Mouse (Mus musculus) liver (tissue): Measurements from ENCODE around the gene Gm34302.
"Not testable (repeated sequence)": the region's sequence is repeated elsewhere in the genome, so short reads cannot be mapped to it uniquely, and the experiment has no call there.

Source experiments
- DNase-seq: peaks from one replicate; pipeline ENCODE4 v3.0.0-alpha.2; 2020; ENCODE audit warnings: mixed read lengths

The Gm34302 gene

DNA sequence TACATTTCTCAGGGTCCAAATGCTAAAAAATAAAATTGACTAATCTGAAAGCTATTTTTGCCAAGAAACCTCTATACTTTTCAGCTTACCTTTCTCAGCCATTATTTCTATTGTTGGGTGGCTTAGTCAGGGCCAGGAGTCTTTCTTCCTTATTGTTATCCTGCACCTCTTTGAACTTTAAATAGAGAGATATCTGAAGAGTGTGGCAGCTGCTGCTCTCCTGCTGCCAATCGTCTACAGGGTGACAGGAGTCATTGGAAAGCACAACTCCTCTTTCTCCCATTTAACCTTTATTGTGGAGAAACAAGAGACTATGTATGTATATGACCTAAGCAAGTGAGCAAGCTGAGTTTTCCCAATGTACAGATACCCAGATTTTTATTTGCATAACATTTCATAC is at the start of gene Gm34302:
Gene Gm34302 (minus strand): TSS at position 154 of the 400 bp plus-strand sequence.
- DNase-seq = no peak

DNA sequence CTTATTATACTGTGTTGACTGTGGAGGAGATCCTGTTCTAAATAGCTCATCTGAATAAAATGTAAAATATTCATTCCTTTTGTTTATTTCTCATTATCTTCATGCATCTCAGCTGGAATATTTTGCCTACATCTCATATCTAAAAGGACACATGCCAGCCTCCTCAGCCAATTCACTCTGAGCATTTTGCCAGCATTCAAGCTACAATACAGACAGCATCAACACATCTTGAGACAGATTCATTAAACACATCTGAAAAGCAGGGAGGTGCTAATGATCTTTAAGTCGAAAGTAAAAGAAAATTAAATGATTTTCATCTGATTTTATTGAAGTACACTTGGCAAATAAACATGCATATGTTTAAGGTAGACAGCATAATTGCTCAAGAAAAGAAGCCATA is 48.2 kb upstream of the Gm34302 start:
- DNase-seq = no peak

DNA sequence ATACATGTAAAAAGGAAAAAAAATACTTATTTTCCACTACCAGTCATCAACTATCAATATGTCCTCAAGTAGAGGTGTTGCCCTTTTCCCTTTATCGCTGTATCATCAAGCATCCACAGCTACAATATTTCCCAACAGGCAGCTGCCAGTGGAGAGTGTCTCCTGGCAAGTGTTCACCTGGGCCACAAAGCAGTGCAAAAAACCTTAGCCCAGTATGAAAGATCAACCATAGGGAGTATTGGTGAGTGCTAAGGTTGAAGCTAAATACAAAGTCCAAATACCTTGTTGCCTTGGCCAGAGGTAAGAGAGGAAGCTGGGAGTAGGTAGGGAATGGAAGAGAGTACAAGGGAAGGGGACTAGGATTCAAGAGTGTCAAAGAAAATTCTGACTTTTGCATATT is 34.0 kb upstream of the Gm34302 start:
- DNase-seq = no peak

DNA sequence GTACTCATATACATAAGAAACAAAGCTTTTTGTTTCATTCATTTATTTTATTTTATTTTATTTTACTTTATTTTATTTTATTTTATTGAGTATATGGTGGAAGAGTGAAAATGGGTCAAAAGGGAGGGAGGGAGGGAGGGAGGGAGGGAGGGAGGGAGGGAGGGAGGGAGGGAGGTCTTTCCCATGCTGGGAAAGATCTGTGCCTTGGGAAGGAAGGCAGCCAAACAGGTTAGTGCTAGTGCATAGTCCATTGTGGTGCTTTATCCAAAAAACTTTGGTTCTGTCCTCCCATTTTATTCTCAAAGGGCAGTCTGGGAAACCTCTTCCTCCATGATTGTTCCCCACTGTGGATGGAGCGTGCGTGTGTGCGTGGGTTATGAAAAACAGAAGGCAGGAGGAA is 32.6 kb upstream of the Gm34302 start:
- not testable (repeated sequence) for DNase-seq

DNA sequence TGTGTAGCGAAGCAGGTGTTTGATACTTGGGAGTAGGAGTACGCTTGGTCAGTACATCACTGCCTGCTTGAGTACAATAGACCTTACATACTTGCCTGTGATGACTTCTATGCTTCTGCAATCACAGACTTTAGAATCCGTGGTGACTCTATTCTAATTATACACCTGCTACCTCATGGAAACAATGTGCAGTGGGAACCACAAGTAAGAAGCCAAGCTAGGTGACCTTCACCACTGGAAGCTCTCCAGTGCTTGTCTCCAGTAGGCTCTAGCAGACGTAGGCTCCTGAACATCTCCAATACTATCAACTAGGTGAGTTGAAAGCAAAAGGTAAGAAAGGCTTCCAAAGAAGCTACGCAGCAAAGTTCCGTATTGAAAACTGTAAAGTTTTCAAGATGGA is 27.6 kb upstream of the Gm34302 start:
- DNase-seq = no peak

DNA sequence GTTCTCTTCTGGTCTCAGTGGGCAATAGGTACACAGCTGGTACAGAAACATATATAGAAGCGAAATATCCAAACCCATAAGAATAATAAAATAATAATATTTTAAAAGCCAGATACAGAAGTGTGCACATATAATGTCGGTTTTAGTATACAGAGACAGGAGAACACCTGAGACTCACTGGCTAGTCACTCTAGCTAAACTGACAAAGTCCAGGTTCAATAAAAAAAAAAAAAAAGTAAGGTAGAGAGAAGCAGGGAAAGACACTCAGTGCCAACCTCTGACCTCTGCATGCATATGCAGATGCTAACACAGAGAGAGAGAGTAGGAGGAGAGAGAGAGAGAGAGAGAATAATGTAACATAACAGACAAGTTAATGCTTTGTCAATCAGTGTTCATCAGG is 25.8 kb upstream of the Gm34302 start:
- DNase-seq = no peak

DNA sequence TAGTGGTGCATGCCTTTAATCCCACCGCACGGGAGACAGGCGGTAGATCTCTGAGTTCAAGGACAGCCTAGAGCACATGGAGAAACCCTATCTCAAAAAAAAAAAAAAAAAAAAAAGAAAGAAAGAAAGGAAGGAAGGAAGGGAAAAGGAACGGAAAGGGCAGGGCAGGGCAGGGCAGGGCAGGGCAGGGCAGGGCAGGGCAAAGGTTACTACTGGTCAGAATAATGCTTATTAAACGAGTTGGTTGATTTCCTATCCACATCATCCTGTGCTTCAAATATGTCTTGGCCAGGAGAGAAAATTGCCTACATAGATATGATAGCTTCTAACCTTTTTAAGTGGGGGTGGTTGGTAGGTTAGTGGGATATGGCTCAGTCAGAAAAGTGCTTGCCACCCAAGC is 25.2 kb upstream of the Gm34302 start:
- no peak for DNase-seq

DNA sequence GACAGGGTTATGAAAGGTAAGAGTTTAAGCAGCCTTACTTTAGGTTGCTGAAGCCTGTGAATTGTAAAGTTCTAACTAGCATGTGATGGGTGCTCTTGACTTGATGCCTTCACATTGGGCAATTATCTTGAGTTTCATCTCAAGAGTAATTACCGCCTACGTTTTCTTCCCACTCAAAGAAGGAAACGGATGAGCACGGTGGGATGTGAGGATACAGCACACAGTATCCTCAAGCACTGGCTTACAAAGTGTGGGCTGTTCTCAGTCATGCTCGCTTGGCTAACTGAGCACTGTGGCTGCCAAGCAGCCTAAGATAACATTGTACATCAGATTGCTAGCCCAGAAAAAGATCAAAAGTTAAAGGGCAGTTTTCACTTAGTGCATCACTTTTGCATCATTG is 20.8 kb upstream of the Gm34302 start:
- DNase-seq = no peak

DNA sequence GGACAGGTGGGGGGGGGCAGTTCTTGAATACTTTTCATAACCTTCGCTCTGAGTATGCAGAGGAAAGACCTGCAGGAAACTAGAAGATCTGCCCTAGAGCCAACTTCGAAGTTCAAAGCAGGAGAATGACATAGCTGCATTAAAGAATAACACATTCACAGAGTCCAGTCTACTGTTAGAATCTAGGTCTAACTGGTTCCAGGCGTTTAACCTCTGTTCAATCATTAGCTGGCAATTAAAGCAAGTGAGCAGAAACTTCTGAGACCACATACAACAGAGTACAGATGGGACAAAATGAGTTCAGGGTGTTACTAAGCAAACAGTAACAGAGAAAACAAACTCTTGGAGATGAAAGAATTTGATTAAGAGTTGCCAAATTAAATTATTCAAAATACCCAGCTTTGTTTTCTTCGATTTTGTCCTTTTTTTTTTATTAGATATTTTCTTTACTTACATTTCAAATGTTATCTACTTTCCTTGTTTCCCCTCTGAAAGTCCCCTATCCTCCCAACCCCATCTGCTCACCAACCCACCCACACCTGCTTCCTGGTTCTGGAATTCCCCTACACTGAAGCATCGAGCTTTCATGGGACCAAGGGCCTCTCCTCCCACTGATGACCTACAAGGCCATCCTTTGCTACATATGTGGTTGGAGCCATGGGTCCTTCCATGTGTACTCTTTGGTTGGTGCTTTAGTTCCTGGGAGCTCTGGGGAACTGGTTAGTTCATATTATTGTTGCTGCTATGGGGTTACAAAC is 11.1 kb upstream of the Gm34302 start:
- no peak for DNase-seq

DNA sequence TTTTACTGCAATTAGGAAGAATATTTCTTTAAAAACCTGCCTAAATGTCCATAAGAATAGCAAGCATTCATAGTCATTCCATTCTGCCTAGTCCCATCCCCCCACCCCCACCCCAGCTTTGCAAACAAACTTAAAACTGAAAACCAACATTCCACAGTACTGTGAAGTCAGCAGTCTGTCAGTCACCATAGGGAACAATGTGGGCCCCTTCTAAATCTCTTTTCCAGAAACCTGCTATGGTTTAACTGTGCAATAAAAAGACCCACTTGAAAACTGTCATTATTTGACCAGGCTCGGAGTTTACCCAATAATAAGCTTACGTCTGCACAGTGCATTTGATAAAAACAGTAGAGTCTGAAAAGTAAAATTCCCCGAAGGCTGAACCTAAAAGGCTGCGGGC is 9.9 kb upstream of the Gm34302 start:
- no peak for DNase-seq

DNA sequence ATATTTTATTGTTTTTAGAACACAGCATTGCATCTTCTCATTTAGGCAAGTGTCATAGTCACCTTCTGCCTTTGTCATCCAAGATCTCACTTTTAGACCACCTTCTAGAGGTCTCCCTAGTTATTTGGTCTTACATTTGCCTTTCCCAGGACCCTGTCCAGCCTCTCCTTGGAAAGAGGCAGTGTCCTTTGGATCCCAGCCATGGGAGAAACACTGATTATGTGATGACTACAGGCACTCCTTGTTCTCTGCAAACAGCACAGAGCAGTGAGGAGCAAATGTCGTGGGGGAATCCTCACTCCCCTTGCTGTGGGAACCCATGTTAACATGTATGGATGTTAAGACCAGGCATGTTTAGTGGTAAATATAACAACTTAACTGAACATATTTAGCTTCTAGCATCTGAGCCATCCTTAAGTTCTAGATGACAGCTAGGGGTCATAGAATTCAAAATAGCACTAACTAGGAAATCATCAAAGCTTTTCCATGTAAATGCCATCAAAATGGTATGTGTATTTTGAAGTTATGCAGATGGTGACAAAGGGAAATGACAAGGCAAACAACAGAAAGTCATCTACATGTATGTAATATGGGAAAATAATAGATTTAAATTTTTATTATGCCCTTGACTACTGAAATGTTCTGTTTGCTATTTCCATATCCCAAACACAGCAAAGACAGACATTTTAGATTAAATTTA is 43.1 kb downstream of the Gm34302 start:
- no peak for DNase-seq

DNA sequence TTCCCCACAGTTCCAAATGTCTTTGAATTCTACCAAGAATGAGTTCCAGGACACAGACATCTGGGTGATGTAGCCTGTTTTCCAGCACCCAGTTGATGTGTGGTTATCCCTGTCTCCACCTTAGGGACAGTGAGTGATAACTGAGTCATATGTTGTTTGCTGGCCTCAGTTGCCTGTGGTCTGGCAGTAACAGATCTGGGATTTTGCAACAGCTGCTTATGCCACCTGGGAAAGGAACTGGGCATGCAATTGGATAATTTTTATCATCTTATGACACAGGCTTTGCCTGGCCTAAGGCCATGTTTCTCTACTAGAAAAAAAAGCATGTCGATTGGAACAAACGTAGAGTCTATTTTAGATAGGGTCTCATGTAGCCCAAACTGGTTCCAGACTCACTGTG is 43.9 kb downstream of the Gm34302 start:
- no peak for DNase-seq

DNA sequence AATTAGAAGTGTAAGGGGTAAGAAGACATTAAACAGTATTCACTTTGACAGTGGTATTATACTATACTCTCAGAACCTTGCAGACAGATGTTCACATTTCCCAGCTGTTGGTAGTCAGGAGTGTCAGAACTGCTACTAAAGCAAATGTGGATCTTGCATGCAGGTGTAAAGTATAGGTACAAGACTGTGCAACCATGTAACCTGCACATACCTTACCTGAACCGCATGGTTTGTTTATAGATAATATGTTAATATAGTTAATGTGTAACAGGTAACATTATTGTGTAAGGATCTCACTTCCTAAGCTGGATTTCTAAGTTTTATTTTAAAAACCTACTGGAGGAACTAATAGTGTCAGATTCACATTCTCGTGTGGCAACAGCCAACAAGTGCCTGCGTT is 44.8 kb downstream of the Gm34302 start:
- DNase-seq = no peak
